Mouse (Mus musculus) forebrain, postnatal 0 days (tissue): Measurements from ENCODE around the gene Cracr2a. TPM values are rescaled to one million over a fixed set of nuclear protein-coding genes. Genes with fewer than 3 reads are reported as not detected.
A peak's percentile ranks its signal among the peaks of the same experiment; 100 is the strongest.

Experiments
- ATAC-seq: fragments of 200-750 bp; cut with Nextera tagmentation; 2 replicates; pipeline ENCODE4 v1.8.0; 2017; ENCODE audit warnings: mild to moderate bottlenecking, moderate library complexity
- DNase-seq: peaks from one replicate; pipeline ENCODE4 v3.0.0-alpha.2; 2015
- H3K27ac ChIP-seq: fragments of 300-500 bp; sonication (generic); 2 replicates; pipeline ENCODE4 v1.5.1; 2014; ENCODE audit warnings: low read depth, mild to moderate bottlenecking, antibody characterized with exemption, low read length, moderate library complexity, mixed read lengths
- H3K27me3 ChIP-seq: fragments of 300-500 bp; sonication (generic); 2 replicates; pipeline ENCODE4 v1.6.1; 2014; ENCODE audit warnings: mild to moderate bottlenecking, low read length, mixed read lengths; ENCODE audit not compliant: insufficient read depth
- H3K36me3 ChIP-seq: fragments of 300-500 bp; sonication (generic); 2 replicates; pipeline ENCODE4 v1.6.1; 2014; ENCODE audit warnings: mild to moderate bottlenecking, moderate library complexity; ENCODE audit not compliant: insufficient read depth
- H3K4me1 ChIP-seq: fragments of 300-500 bp; sonication (generic); 2 replicates; pipeline ENCODE4 v1.6.1; 2014; ENCODE audit warnings: antibody characterized with exemption; ENCODE audit not compliant: insufficient read depth
- H3K4me2 ChIP-seq: fragments of 300-500 bp; sonication (generic); 2 replicates; pipeline ENCODE4 v1.6.1; 2014; ENCODE audit warnings: low read depth, mild to moderate bottlenecking, moderate library complexity
- H3K4me3 ChIP-seq: fragments of 300-500 bp; sonication (generic); 2 replicates; pipeline ENCODE4 v1.5.1; 2014; ENCODE audit warnings: low read depth, low read length, mixed read lengths
- H3K9ac ChIP-seq: fragments of 300-500 bp; sonication (generic); 2 replicates; pipeline ENCODE4 v1.6.1; 2014; ENCODE audit warnings: mild to moderate bottlenecking
- H3K9me3 ChIP-seq: fragments of 300-500 bp; sonication (generic); 2 replicates; pipeline ENCODE4 v1.6.1; 2016; ENCODE audit warnings: low read length
- CTCF ChIP-seq: sonication (generic); IDR thresholded peaks from 2 replicates; pipeline ENCODE4 v1.5.1; 2016; ENCODE audit warnings: antibody characterized with exemption, control low read depth, low read depth
- WGBS: fragments of 180-500 bp; shearing (Covaris S2); extraction: QIAGEN DNeasy Blood & Tissue Kit; methylation state at CpG from one replicate; pipeline ENCODE4 v1.1.7; 2014; 5-methylcytosine and 5-hydroxymethylcytosine counted together
- polyA plus RNA-seq: library from polyadenylated mRNA; unstranded; fragments of >200 nt; fragmentation: Nextera tagmentation; extraction: Ambion mirVana; gene quantifications from 2 replicates; pipeline ENCODE4 v1.2.1, GENCODE M21; 2015
- total RNA-seq: library from RNA; depleted of rRNA; stranded (reverse); fragments of >200 nt; gene quantifications from 2 replicates; pipeline ENCODE4 v1.2.3, GENCODE M21; 2014

Gene Cracr2a
- total and polyA plus RNA-seq, 2 experiments from 2014 or later, result 0.28 to 0.57 TPM

DNA sequence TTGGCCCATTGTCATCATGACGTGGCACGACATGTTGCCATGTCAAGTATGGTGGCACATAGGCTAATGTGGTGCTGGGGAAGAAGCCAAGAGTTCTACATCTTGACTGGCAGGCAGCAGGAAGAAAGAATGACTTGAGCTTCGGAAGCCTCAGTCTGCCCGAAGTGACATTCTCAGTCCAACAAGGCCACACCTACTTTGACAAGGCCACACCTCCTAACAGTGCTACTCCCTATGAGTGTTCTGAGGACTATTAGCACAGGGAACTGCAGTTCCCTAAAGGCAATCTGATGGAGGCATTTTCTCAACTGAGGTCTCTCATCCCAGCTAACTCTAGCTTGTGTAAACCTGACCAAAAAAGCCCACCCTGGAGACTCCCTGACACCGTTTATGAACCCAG is 21.5 kb upstream of the Cracr2a start:
- Histone ChIP-seq H3K4me2 (no peak overlapping the region), H3K27ac (no peak overlapping the region), H3K9ac (no peak overlapping the region), H3K36me3 (no peaks in the 10 kb centered on the region), H3K4me1 (no peaks in the 10 kb centered on the region), H3K9me3 (no peaks in the 10 kb centered on the region), H3K4me3 (no peak overlapping the region), H3K27me3 (no peaks in the 10 kb centered on the region)
- TF ChIP-seq CTCF, result no peak
- no peak for ATAC-seq
- WGBS, result 74% methylated on average over 5 of the region's 5 CpGs
- DNase-seq, result no peak

DNA sequence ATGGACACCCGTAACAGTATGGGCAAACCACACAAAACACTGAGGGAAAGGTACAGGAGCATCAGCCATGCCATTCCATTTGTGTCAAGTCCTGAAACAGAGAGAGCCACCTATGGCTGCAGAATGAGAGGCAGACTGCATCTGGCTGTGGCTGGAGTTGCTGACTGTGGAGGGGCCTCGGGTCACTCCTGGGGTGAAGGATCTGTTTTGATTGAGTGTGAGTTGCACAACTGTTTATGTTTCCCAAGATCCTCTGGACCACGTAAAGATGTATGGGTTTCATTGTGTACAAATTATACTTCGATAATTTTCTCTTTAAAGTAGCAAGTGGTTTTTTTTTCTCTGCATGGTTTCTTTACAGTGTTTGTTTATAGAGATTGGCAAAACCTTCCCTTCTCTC is 20.6 kb upstream of the Cracr2a start:
- no peaks in the 10 kb centered on the region for H3K36me3 ChIP-seq
- no peaks in the 10 kb centered on the region for H3K9me3 ChIP-seq
- TF ChIP-seq CTCF, result no peak
- H3K4me1 ChIP-seq, result no peaks in the 10 kb centered on the region
- H3K4me2 ChIP-seq, result no peak overlapping the region
- H3K4me3 ChIP-seq, result no peak overlapping the region
- H3K27me3 ChIP-seq, result no peaks in the 10 kb centered on the region
- WGBS, result 76% methylated on average over 4 of the region's 4 CpGs
- no peak for ATAC-seq
- H3K27ac ChIP-seq, result no peak overlapping the region
- no peak overlapping the region for H3K9ac ChIP-seq
- no peak for DNase-seq

DNA sequence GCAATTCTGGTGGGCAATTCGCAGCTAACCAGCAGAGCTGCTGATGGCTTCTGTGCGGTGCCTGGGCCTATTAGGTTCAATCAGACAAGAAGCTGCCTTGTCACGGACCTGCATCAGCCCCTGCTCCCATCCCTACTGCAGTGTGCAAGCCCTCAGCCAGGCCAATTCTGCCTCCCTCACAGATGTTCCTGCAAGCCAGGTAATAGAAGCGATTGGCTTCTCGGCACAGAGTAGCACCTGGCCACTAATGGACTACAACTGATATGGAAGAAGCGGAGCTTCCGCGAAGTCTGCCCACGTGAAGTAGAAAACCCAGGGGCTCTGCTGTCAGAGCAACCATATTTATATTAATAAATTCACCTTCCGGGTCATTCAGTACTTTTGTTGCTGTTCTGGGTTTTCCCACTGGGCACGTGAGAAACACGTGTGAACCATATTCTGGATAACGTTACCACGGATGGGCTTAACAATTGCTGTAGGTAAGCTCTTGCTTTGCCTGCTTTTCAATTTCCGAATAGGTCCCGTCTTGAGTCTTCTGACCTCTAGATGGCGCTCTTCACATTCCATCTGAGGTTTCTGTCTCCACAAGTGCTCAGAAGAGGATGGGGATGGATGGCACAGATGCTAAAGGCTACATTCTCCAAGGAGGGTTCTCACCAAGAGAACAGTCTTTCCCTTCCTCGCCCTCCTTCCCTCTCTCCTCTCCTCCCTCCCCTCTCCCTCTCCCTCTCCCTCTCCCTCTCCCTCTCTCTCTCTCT is 19.3 kb upstream of the Cracr2a start:
- no peak overlapping the region for H3K4me3 ChIP-seq

DNA sequence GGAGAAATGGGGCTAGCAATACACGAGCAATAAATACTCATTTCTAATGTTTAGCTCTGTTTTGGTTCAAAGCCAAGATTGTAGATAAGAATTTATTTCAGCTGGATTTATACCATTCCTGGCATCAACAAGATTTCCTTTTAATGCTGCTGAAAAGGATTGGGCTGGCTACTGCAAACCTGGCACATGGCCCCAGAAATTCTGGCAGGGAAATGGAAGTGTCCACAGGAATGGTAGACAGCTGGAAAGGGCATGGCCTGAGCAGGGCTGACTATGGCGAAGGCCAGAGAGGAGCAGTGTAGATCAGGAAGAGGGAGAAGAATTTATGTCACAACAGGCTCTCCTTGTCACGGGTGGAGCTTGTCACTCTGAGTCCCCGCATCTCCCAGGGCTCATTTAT is 14.5 kb upstream of the Cracr2a start:
- no peak overlapping the region for H3K27ac ChIP-seq
- H3K36me3 ChIP-seq, result no peaks in the 10 kb centered on the region
- H3K4me3 ChIP-seq, result no peak overlapping the region
- TF ChIP-seq CTCF, result no peak
- ATAC-seq (peak; percentile 17; the same call in 1 of the 2 replicates), DNase-seq (peak; percentile 14)
- H3K4me1 ChIP-seq, result no peaks in the 10 kb centered on the region
- H3K9me3 ChIP-seq, result no peaks in the 10 kb centered on the region
- no peak overlapping the region for H3K4me2 ChIP-seq
- H3K9ac ChIP-seq, result no peak overlapping the region
- WGBS, result 36% methylated on average over 4 of the region's 4 CpGs
- H3K27me3 ChIP-seq, result no peaks in the 10 kb centered on the region; the same call in 1 of the 2 replicates

More for the DNA sequence above, 19.3 kb upstream of the Cracr2a start:
- Histone ChIP-seq H3K36me3 (no peaks in the 10 kb centered on the region), H3K27ac (no peak overlapping the region), H3K9me3 (no peaks in the 10 kb centered on the region), H3K9ac (no peak overlapping the region), H3K4me2 (no peak overlapping the region), H3K27me3 (no peaks in the 10 kb centered on the region), H3K4me1 (no peaks in the 10 kb centered on the region)
- peak; percentile 90 for TF ChIP-seq CTCF
- ATAC-seq (peak; percentile 91), DNase-seq (peak; percentile 91)
- 36% methylated on average over 18 of the region's 18 CpGs for WGBS

DNA sequence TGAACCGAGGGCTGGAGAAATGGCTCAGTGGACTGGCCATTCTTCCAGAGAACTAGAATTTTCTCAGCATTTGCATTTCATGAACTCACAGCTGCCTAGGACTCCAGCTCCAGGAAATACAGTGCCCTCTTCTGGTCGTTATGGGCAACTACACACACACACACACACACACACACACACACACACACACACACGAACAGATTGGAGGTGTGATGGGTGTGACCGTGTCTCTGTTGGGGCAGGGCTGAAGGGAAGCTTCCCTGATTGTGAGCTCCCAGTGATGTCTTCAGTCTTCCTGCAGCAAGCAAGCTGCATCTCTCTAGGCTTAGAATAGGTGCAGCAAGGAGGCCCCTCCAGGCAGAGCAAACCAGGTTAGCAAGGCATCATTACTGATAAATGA is 8.2 kb upstream of the Cracr2a start:
- no peak overlapping the region for H3K4me3 ChIP-seq
- H3K4me1 ChIP-seq, result no peaks in the 10 kb centered on the region
- H3K27ac ChIP-seq, result no peak overlapping the region
- 91% methylated on average over 4 of the region's 4 CpGs for WGBS
- no peak overlapping the region for H3K9ac ChIP-seq
- no peaks in the 10 kb centered on the region; the same call in 1 of the 2 replicates for H3K27me3 ChIP-seq
- H3K4me2 ChIP-seq, result no peak overlapping the region
- no peak for DNase-seq
- TF ChIP-seq CTCF, result peak; percentile 14
- no peaks in the 10 kb centered on the region for H3K9me3 ChIP-seq
- H3K36me3 ChIP-seq, result no peaks in the 10 kb centered on the region
- ATAC-seq, result no peak

DNA sequence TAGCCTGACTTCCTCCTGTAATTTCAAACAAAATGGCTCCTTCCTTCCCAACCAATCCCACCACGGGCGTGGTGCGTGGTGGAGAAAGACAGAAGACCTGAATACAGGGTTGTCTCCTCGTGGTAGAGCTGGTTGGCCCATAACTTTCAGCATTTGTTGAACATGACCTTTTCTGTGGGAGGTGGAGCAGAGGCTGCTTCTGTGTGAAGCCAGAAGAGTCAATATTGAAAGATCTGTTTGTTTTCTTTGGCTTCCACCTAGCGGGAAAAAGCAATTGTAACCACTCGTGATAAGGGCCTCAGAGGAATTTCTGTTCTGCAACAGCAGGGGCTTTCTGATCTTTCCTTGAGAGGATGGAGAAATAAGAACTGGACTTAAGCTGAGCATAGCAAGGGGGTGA is 5.6 kb upstream of the Cracr2a start:
- Histone ChIP-seq H3K9me3 (no peaks in the 10 kb centered on the region), H3K36me3 (no peaks in the 10 kb centered on the region), H3K4me2 (no peak overlapping the region), H3K4me1 (no peaks in the 10 kb centered on the region), H3K27me3 (no peaks in the 10 kb centered on the region), H3K27ac (no peak overlapping the region), H3K4me3 (no peak overlapping the region), H3K9ac (no peak overlapping the region)
- no peak for TF ChIP-seq CTCF
- DNase-seq (no peak), ATAC-seq (no peak)
- 77% methylated on average over 6 of the region's 6 CpGs for WGBS

DNA sequence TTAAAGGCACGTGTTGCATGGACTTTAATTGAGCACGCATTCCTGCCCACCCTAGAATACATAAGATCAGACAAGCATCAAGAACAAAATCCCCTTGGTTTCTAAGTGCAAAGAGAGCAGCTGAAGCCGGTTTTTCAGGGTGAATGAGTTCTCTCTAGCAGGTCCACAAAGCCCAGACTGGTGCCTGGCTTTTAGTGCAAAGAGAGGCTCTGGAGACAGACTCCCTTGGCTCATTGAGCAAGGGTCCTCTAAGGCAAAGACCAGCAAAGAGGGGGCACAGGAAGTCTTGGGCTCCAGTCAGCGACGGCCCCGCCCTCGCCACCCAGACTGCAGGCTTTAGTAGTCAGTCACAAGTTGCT is 287 bp upstream of the Cracr2a start:
- Histone ChIP-seq H3K9me3 (no peaks in the 10 kb centered on the region), H3K27me3 (no peaks in the 10 kb centered on the region), H3K36me3 (no peaks in the 10 kb centered on the region), H3K9ac (peak overlapping the region; percentile 41; the same call in 1 of the 2 replicates), H3K4me2 (peak overlapping the region; percentile 72), H3K4me3 (peak overlapping the region; percentile 34), H3K27ac (no peak overlapping the region), H3K4me1 (no peaks in the 10 kb centered on the region; the same call in 1 of the 2 replicates)
- no peak for ATAC-seq
- 10% methylated on average over 7 of the region's 7 CpGs for WGBS
- no peak for DNase-seq
- TF ChIP-seq CTCF, result no peak
